Mouse (Mus musculus): Measurements from ENCODE around the gene Sst. TPM values are rescaled to one million over a fixed set of nuclear protein-coding genes. Genes with fewer than 3 reads are reported as not detected.

The Sst gene
- polyA plus RNA-seq, 1 experiment from 2014 or later, result 257 TPM

GRCm38 (mm10) chr16:23844622-23845021, 46.1 kb downstream of the Sst start:
- H3K9ac ChIP-seq (replicated peaks; ENCODE audit: low read length), result no peak overlapping the region
- H3K36me3 ChIP-seq (ENCODE audit: control insufficient read depth, insufficient read depth, low read length), result no peaks in the 10 kb centered on the region
- 91% methylated on average over 7 of the region's 7 CpGs for WGBS
- no peaks in the 10 kb centered on the region for H3K4me1 ChIP-seq (ENCODE audit: control insufficient read depth, insufficient read depth, low read length)
- ATAC-seq (ENCODE audit: low FRiP score, low TSS enrichment), result no peak
- no peak overlapping the region for H3K4me3 ChIP-seq (replicated peaks; ENCODE audit: low read depth, low read length)
- no peak for DNase-seq
- H3K27me3 ChIP-seq (ENCODE audit: control insufficient read depth, insufficient read depth, low read length), result no peaks in the 10 kb centered on the region
- no peak overlapping the region for H3K27ac ChIP-seq (replicated peaks; ENCODE audit: low read depth, low read length)
- no peaks in the 10 kb centered on the region for H3K9me3 ChIP-seq (ENCODE audit: control insufficient read depth, low read length)
- no peak overlapping the region for H3K4me2 ChIP-seq (ENCODE audit: low read length)

DNA sequence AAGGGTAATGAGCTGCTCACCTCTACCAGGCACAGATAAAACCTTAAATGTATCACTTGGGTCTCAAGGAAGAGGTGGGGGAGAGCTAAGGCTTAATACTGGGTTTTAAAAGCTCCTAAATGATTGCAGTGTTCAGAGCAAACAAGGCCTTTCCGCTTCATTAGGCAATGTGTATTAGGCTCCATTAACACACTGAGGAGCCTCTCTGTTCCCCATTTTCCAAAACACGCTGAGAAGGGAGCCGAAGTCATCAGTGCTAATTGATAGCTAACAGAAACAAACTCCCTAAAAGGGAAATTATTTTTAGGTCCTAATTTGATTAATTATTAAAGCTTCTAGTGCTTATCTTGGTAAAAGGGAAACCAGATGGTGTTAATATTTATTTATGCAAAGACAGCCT, 48.1 kb downstream of the Sst start:
- H3K27ac ChIP-seq (replicated peaks; ENCODE audit: low read depth, low read length), result no peak overlapping the region
- DNase-seq (no peak), ATAC-seq (ENCODE audit: low FRiP score, low TSS enrichment) (no peak)
- no peaks in the 10 kb centered on the region for H3K4me1 ChIP-seq (ENCODE audit: control insufficient read depth, insufficient read depth, low read length)
- WGBS, result 58% methylated on average over 3 of the region's 3 CpGs
- no peak overlapping the region for H3K9ac ChIP-seq (replicated peaks; ENCODE audit: low read length)
- no peaks in the 10 kb centered on the region for H3K9me3 ChIP-seq (ENCODE audit: control insufficient read depth, low read length)
- H3K27me3 ChIP-seq (ENCODE audit: control insufficient read depth, insufficient read depth, low read length), result no peaks in the 10 kb centered on the region
- H3K4me3 ChIP-seq (replicated peaks; ENCODE audit: low read depth, low read length), result no peak overlapping the region
- no peaks in the 10 kb centered on the region for H3K36me3 ChIP-seq (ENCODE audit: control insufficient read depth, insufficient read depth, low read length)
- no peak overlapping the region for H3K4me2 ChIP-seq (ENCODE audit: low read length)

Other genes with a start within 250 kb of the Sst start
- not detected in 2 replicates for gene Rtp2, start 41.4 kb upstream of the Sst start, polyA plus RNA-seq (2014; fragmentation: Nextera tagmentation; extraction: Ambion mirVana)
- not detected in 2 replicates for gene Gm37419, start 97.5 kb upstream of the Sst start, polyA plus RNA-seq (2014; fragmentation: Nextera tagmentation; extraction: Ambion mirVana)
- gene Bcl6, start 97.9 kb upstream of the Sst start, polyA plus RNA-seq (2014; fragmentation: Nextera tagmentation; extraction: Ambion mirVana), result 0.26 and 0.39 TPM in 2 replicates

All from midbrain, embryonic 14.5 days (tissue).